Mouse (Mus musculus): ENCODE measurements around the gene Fam160a2.
"Not testable (repeated sequence)": the region's sequence is repeated elsewhere in the genome, so short reads cannot be mapped to it uniquely, and the experiment has no call there.

The Fam160a2 gene

DNA sequence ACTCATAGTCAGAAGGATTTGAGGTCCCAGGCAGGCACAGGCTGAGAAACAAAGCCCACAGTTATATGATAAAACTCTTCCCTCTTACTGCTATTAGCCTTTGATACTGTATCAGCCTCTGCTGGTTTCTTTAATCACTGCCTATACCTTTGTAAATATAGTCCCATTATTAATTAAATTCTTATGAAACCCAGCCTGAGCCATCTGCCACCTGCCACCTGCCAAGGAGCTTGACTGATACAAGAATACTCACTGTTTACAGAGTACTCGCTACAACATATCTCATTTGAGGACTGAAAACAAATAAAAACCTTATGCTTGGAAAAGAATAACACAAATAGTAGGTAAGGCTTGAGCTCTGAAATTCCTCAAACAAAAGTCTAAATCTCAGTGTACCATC is 5.2 kb downstream of the Fam160a2 start:
- no peak for DNase-seq (ENCODE audit: low spot score in 2 of 2)

DNA sequence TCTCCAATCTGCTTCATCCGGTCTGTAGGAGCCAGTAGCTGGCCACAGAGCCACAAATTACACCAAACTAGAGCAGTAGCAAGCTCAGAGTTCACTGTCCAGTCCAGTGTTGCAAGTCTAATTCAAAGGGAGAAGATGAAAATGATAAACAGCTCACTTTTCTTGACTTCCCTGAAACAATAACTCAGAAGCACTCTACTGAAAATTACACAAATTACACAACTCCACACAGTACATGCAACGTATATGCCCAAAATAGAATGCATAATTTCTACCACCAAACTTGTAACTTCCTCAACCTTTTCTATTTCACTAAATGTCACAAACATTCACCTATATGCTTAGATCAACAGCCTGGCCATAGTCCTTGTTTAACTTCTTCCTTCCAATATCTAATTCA is 9.6 kb downstream of the Fam160a2 start:
- no peak for DNase-seq (ENCODE audit: low spot score in 2 of 2)

DNA sequence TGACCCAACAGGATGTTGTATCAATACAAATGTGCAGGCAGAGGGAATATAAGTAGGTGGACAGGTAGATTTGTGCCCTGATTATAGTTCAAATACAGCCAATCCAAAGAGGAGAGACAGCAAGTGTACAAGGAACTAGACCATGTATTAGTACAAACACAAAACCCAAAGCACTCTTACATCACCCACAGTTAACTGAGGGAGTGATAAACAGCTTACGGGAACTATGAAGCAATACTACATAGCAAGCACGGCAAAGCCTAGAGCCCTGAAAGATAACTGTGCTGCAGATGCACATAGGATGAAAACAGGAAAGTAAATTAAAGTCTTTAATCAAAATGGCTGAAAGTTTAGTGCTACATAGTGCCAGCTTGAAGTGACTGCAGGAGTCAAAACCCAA is 12.2 kb downstream of the Fam160a2 start:
- no peak for DNase-seq (ENCODE audit: low spot score in 2 of 2)

DNA sequence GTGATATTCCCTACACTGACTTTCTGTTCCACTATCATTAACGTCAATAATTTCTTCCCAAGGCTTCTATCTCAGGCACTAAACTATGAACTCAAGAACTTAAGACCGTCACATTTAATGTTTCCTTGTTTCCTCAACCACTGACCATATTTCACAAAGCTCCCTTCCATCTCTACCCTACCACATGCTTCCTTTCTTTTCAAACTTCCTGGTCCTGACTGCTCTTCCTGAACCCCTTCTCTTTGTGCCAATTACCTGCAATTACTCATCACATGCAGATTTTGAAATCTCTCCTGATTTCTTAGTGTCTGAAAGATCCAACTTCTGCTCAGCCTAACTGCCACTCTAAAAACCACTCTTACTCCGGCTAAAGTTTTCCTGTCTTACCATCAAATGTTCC is 19.5 kb downstream of the Fam160a2 start:
- no peak for DNase-seq (ENCODE audit: low spot score in 2 of 2)

DNA sequence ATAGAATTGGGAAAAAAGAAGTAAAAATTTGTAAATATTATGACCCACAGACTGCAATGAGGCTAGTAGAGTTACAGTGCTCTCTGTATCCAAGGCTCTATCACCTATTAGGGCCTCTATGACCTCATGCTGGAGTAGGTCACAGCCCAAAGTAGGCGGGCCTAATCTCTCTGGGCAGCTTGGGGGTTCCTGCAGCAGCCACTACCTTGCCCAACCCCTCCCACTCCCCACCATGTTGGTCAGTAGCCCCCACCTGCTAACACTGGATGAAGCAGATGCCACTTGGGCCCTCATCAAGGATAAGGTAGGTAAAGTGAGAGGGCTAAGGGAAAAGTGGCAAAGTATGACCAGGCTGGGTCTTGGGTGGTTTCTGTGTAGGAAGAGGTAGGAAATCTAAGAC is 25.0 kb downstream of the Fam160a2 start, which contains the start of gene Gm5901:
Gm5901 (plus strand) TSS at position 173 of the 400 bp plus-strand sequence.
- no peak for DNase-seq (ENCODE audit: low spot score in 2 of 2)

DNA sequence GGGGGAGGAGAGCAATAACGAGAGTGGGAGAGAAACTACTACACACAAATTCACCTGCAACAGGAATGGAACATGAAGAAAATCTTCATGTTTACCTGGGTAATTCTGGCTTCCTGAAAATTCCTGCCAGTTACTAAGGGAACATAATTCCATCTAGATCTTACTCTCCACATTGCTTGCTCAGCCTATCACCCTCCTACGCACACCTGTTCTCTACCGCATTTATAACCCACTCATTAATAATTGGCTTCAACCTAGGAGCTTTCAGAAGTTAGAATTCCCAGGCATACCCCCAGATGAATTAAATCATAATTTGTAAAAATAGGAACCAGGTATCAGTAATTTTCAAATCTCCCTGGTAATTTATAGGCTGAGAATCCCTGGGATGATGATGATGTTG is 25.9 kb downstream of the Fam160a2 start:
- no peak for DNase-seq (ENCODE audit: low spot score in 2 of 2)

DNA sequence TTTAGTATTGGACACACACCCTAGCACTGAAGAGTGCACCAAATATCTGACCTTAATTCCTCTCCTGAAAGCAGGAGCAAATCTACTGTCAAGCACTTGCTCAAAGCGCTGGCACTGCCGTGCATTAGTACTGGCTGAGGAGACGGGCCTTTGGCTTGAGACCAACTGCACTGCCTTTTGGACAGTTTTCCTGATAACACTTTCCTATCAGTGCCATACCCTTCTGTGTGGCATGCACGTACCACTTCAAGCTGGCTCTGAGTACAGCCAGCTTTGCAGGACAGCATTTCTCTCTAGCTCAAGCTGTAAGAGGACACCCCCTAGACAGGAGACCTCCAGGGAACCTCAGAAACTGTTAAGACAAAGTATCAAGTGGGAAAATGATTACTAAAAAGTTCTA is 26.3 kb downstream of the Fam160a2 start:
- DNase-seq (ENCODE audit: low spot score in 2 of 2), result no peak

DNA sequence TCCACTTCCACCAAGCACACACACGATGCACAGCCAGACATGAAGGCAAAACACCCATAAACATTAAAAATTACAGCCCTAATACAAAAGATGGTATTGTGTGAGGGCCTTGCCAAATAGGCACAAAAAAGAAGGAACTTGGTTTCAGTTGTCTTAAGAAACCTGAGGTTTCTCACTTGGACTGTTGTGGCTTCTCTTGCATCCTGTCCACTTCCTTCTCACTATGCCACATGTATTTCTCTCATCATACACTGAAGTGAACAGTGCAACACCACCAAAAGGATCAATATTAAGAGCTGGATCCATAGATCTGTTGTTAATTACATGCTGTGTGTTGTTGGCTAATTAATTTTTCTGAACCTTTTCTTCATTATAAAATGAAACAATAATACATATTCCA is 26.9 kb downstream of the Fam160a2 start:
- DNase-seq (ENCODE audit: low spot score in 2 of 2), result no peak

DNA sequence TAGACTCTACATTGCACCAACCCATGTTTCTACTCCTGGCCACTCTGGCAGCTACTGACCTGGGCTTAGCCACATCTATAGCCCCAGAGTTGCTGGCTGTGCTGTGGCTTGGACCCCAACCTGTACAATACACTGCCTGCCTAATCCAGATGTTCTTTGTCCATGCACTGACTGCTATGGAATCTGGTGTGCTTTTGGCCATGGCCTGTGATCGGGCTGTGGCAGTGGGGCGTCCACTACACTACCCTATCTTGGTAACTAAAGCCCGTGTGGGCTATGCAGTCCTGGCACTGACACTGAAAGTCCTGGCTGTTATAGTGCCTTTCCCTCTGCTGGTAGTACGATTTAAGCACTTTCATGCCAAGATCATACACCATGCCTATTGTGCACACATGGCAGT is 31.3 kb downstream of the Fam160a2 start:
- no peak for DNase-seq (ENCODE audit: low spot score in 2 of 2)

DNA sequence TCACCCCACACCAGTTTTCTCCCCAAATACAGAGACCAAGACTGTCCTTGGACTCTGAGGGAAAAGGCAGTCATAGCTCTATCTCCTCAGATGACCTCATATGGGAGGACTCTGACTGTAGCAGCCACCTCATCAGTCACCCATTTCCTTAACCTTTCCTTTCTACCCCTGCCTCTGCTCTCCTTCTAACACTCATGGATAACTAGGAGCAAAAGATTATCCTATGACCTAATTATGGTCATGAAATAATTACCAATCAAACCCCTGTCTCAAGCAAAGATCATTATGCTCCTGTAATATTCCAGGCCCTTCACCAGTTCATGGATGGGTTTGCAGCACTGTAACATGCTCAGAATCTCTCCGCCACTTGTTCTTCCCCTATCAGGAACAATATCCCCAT is 31.9 kb downstream of the Fam160a2 start, which contains the start of gene Olfr692:
Olfr692 (plus strand) TSS at position 301 of the 400 bp plus-strand sequence.
- DNase-seq (ENCODE audit: low spot score in 2 of 2), result no peak

DNA sequence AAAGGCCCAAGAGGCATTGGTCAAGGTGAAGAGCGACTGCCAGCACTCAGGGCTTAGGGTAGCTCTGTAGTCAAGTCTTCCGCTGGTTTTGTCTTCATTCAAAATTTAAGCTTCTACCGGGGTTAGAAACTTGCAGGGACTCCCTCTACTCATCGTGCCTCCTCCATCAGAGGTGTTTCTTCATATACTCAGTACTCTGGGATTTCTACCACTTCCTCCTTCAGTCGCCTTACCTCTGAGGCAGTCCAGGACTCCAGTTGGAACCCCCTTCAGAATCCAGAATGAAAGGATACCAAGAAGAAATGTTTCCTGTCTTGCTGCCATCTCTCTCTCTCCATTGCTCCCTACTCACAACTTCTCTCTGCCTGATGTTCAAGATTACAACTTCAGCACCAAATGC is 32.6 kb downstream of the Fam160a2 start:
- no peak for DNase-seq (ENCODE audit: low spot score in 2 of 2)

DNA sequence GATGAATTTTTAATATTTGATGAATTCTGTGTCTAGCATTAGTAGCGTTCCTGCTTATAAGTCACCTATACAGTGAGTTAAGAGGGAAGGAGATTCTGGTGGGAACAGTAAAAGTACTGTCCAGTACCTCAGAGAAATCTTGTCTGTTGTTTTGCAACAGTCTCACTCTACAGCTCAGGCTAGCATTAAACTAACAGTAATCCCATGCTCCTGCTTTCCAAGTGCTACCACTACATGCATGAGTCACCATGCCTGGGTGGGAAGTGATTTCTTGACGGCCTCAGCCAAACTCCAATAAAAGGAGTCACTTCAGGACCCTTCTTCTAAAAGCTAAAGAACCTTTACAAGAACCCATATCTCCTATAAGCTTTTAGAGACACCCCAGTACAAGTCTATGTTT is 38.1 kb downstream of the Fam160a2 start:
- DNase-seq (ENCODE audit: low spot score in 2 of 2), result no peak

DNA sequence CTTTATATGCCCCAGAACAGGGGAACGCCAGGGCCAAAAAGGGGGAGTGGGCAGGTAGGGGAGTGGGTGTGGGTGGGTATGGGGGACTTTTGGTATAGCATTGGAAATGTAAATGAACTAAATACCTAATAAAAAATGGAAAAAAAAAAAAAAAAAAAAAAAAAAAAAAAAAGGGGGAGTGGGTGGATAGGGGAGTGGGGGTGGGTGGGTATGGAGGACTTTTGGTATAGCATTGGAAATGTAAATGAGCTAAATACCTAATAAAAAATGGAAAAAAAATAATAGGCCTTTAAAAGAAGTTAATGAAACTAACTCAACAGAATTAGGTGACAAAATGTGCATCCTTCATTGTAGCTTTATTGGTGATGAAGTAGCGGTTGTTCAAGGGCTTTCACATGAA is 43.4 kb downstream of the Fam160a2 start:
- DNase-seq (ENCODE audit: low spot score in 2 of 2), result not testable (repeated sequence)

DNA sequence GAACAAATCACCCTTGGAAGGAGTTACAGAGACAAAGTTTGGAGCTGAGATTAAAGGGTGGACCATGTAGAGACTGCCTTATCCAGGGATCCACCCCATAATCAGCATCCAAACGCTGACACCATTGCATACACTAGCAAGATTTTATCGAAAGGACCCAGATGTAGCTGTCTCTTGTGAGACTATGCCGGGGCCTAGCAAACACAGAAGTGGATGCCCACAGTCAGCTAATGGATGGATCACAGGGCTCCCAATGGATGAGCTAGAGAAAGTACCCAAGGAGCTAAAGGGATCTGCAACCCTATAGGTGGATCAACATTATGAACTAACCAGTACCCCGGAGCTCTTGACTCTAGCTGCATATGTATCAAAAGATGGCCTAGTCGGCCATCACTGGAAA is 43.8 kb downstream of the Fam160a2 start:
- not testable (repeated sequence) for DNase-seq (ENCODE audit: low spot score in 2 of 2)

DNA sequence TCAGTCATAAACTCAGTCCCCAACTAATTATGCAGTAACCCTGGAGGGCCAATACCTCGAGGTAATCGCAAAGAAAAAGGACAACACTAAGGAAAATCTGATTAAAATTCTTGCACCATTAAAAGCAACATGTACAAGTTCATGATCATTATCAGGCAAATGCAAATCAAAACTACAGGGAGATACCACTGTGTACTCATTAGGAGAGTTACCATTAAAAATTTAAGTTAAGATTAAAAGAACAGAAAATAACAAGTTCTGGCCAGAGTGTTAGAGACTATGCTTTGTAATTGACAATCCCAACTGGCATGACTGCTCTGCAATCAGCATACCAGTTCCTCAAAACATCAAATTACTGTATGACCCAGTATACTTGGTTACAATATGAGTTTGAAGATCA is 57.1 kb downstream of the Fam160a2 start:
- no peak for DNase-seq (ENCODE audit: low spot score in 2 of 2)

DNA sequence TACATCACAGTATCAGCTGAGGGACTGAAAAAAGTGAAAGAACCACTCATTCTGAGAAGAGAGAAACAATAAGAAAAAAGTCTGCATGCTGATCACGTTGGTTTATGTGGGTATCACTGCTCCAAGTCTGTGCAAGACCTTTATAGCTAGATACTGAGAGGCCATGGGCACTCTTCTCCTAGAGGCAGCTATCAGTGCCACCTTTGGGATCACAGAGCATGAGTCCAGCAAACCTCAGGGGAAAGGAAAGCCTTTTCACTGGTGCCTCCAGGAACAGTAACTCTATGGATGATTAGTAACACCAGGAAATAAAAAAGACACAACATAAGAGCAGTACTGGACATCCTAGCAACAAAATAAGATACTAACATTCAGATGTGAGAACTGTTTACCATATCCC is 57.7 kb downstream of the Fam160a2 start, which contains the start of gene Olfr691:
Olfr691 (minus strand) TSS at position 101 of the 400 bp plus-strand sequence.
- DNase-seq (ENCODE audit: low spot score in 2 of 2), result no peak

DNA sequence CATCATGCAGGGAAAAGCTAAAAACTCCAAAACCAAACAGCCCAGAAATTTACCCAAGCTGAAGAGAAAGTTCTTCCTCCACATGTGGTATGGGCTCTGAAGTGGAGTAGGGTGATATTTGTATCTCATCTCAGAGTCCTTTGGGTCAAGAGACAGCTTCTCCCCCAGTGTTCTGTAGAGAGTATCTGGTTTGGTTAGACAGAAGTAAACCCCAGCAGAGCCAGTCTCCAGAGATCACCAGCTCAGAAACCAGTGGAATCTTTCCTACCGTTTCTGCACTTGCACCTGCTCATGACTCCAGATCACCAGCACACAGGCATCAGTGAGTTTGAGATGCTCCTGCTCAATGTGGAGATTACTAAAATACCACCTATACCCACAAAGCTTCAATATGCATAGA is 65.8 kb downstream of the Fam160a2 start, which contains the start of gene Olfr690:
Olfr690 (minus strand) TSS at position 101 of the 400 bp plus-strand sequence.
- no peak for DNase-seq (ENCODE audit: low spot score in 2 of 2)

DNA sequence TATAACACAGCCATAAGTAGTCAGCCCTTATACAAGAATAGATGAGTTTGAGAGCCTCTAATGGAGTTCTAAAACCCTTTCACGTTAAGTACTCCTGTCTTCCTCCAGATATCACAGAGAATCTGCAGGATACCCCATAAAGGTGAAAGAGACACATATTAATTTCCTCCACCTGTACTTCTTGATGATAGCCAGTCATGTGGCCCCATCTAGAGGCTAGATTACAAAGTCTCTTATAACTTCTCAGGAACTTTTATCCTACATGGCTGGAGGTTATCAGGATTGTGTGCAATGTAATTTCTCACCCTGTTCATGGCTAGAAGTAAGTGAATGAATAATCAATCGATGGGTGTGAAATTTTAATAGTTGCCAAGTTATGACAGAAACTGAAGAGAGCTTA is 74.6 kb downstream of the Fam160a2 start:
- no peak for DNase-seq (ENCODE audit: low spot score in 2 of 2)
